Mouse (Mus musculus) E14TG2a.4 (cell line): ENCODE data around the gene Rabepk.

Experiments
- CTCF ChIP-seq: conservative IDR thresholded peaks from 2 replicates; pipeline ENCODE4 v1.5.1; 2014; ENCODE audit warnings: low read length
- NANOG ChIP-seq: IDR thresholded peaks from 2 replicates; pipeline ENCODE4 v1.6.1; 2014; ENCODE audit warnings: borderline replicate concordance, low read length, mixed read lengths
- POU5F1 ChIP-seq: IDR thresholded peaks from 2 replicates; pipeline ENCODE4 v1.6.1; 2014; ENCODE audit warnings: low read length, borderline replicate concordance

GRCm38 (mm10) chr2:34803746-34804145 lies 4.0 kb upstream of the Rabepk start:
- TF ChIP-seq CTCF (no peak), POU5F1 (no peak), NANOG (no peak)
